Mouse (Mus musculus) adrenal gland, adult 8-10 months (tissue): Measurements from ENCODE around the gene Trove2. TPM values are rescaled to one million over a fixed set of nuclear protein-coding genes. Genes with fewer than 3 reads are reported as not detected.
"Not testable (repeated sequence)": the region's sequence is repeated elsewhere in the genome, so short reads cannot be mapped to it uniquely, and the experiment has no call there.

ENCODE experiments used
- DNase-seq: peaks from one replicate; pipeline ENCODE4 v3.0.0; 2022
- total RNA-seq, 4 experiments: library from RNA; stranded (reverse); gene quantifications; 2 replicates each; pipeline ENCODE4 v1.2.4; 2022

The Trove2 gene
- total RNA-seq, 4 experiments from 2014 or later: 14.6 to 25.7 (median 20.0) TPM

GRCm38 (mm10) chr1:143738811-143739210 lies 38.1 kb downstream of the Trove2 start:
- no peak for DNase-seq

DNA sequence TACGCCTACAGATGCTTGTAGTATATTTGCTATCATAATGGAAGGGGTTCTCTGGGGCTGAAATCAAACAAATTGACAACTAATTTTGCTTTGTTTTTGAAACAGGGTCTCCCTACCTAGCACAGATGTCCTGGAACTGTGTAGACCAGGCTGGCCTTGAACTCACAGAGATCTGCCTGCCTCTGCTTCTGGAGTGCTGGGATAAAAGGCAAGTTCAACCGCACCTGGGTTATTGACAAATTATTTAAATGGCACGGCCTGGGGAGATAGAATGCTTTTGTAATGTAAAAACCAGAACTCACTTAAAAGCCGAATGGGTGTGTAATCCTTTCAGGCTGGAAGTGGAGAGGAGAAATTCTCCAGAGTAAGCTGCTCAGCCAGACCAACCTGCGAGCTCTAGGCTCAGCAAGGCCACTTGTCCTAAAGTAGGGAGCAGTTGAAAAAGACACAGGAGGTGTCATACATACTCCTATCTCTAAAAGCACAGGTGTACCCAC lies 42.9 kb downstream of the Trove2 start:
- DNase-seq: no peak

DNA sequence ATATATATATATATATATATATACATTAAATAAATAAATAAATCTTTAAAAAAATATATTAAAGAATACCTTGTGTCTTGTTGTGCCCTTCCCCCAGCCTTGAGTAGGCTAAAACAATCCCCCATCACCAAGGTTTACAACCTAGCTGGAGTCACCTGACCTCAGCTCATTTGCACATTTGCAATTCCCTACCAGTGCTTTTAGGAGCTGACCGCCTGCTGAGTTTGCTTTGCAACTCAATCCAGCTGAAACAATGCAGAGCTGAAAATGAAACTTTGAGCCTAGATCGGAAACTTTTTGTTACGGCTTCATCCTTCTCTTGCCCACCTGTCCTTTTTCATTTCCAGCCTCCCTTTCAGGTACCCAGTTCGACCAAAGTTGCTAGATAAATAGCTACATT lies 45.2 kb downstream of the Trove2 start:
- no peak for DNase-seq

- no peak for DNase-seq
These were observed 46.0 kb downstream of the Trove2 start for GRCm38 (mm10) chr1:143730899-143731298.

GRCm38 (mm10) chr1:143727701-143728445 lies 49.0 kb downstream of the Trove2 start:
- no peak for DNase-seq

DNA sequence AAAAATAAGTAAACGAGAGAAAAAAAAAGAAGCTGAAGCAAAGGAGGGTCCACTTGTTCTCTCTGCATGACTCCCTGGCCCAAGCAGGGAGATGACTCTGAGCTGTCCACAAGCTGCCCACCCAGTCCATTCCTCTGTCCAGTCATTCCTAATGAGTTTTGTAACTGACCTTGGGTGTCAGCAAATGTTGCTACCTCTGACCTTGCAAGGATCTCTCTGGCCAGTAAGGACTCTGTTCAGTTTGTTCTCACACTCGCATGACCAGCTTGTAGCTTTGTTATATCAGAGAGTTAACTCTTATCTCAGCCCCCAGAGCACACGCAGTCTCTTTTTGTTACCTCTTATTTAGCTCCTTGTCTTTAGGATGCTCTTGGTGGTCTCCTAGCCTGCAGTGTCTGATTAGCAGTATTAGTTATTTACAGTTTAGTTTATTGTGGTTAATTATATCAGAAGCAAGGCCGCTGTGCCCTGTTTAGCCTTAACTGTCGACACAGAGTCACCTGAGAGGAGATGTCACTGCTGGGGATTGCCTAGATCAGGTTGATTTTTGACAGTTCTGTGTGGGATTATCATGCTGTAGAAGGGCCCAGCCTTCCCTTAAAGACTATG lies 52.3 kb downstream of the Trove2 start:
- peak; percentile 50 for DNase-seq

DNA sequence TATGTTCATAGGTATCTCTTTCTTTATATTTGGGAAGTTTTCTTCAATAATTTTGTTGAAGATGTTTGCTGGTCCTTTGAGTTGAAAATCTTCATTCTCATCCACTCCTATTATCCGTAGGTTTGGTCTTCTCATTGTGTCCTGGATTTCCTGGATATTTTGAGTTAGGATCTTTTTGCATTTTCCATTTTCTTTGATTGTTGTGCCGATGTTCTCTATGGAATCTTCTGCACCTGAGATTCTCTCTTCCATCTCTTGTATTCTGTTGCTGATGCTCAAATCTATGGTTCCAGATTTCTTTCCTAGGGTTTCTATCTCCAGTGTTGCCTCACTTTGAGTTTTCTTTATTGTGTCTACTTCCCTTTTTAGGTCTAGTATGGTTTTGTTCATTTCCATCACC lies 60.8 kb downstream of the Trove2 start, which contains the start of gene Glrx2:
Gene Glrx2, plus strand, starts transcription at position 301 of the 400 bp plus-strand sequence.
- not testable (repeated sequence) for DNase-seq

DNA sequence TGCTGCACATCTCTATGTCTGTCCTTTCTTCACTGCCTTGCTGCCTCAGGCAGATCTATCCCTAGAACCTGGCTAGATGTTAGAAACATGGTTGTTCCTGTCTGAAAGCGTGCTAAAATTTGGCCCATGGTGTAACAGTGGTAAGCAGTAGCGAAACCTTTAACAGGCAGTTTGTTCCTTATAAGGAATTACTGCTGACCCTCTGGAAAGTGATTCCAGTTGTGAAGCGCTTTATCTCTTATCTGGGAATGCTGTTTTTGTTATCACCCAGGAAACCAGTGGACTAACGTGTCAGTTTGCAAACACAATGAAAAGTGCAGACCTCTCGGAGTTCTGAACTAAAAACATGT lies 66.3 kb downstream of the Trove2 start:
- DNase-seq: no peak

DNA sequence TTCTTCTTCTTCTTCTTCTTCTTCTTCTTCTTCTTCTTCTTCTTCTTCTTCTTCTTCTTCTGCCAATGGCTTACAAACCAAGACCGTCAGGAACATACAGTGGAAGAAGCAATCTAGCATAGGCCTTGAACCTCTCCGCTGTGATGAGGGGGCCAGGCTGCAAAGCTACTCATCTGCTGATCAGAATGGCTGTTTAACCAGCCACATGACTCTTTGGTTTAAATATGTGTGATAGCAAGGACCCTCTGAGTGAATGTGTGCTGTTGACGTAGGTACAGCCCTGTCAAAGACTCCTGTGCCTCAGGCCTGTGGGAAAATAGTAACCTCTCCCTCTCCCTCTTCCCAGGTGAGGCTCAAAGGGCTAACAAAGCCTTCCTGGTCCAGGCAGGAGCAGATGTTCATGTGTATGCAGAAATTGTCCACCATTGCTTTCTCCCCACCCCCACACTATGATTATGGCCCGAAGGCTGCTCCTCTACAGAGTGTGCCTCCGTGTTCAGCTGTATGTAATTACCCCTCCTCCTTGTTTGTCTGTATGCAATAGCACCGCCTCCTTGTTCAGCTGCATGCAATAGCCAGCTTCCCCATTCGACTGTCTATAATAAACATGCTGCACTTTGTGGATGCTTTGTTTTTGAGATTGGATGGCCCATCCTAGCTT lies 66.8 kb downstream of the Trove2 start:
- DNase-seq: no peak

DNA sequence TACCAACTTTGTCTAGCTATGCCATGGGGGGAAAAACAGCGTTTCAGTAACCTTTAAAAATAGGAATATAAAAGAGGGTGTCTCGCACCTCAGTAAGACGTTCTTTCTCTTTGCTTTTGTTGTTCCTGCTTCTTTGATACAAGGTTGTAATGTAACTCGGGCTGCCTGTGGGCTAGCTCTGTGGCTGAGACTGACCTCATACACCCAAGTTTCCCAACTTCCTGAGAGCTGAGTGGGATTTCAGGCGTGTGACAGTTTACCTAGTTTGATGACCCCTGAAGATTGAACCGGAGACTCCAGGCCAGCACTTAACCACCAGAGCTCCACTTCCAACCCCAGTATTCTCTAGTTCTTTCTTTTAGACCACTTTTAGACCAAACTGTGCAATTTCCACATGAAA lies 68.5 kb downstream of the Trove2 start:
- no peak for DNase-seq

DNA sequence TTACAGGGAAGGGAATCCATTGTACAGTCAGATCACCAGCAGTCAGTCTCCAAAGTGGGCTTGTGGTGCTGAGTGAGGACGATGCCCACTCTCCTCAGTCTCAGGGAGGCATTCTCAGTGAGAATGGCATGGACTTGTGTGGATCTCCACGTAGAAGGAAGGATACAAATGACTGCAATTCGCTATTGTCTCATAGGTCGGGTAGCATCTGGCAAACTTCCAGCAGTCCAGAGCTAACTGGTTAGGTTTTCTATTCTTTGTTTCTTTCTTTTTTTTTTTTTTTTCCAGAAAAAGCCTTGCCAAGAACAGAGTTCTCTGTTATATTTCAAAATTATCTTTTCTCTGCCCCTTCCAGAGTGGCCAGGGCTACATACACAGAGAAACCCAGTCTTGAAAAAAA lies 69.9 kb downstream of the Trove2 start:
- no peak for DNase-seq

- DNase-seq: peak; percentile 86
These were observed 74.1 kb downstream of the Trove2 start, which contains the start of gene Cdc73 for GRCm38 (mm10) chr1:143702741-143703262. TSS of gene Cdc73 (minus strand) at chr1:143702893.

DNA sequence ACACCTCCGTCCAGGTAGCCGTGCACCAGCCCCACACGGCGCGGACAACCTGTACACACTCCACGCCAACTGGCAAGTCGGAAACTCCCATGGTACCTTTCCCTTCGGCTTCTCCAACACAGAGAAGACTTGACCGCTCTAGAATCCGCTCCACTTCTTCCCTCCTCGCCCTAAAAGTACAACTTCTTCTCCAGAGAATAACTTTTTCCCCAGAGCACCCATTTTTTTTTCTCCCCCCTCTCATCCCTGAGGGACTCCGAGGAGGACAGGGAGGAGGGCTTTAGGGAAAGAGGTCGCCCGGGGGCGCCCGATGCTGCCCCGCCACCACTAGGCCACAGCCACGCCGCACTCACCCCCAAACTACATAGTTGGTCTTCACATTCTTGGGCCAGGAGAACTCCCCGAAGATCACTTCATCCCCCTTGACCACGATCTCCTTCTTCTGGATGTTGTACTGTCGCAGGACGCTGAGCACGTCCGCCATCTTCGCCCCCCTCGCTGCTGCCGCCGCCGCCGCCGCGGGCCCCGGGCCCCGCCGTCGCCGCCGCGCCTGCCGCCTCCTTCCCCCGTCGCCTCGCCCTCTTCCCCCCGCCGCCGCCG lies 74.6 kb downstream of the Trove2 start:
- peak; percentile 30 for DNase-seq

DNA sequence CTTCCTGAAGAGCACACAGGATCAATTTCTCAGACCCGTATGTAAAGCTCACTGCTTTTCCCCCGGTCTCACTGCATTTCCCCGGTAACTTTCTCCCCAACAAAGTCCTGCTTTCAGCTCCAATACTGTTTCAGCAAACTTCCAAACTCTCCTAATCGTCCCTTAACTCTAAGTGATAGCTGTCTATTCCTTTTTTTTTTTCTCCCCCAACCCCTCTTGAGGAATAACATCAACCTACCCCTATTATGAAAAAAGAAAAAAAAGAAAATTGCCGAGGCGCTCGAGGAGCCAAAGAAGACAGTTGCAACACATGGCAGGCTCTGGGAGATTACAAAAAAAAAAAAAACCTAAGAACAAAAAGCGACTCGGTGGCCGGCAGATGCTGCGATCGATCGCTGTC lies 75.1 kb downstream of the Trove2 start:
- no peak for DNase-seq

Other genes with a start within 250 kb of the Trove2 start
- gene B3galt2, start 136.4 kb downstream of the Trove2 start, total RNA-seq: 10 to 100 TPM in 1 of 4 experiments, 1 to 10 TPM in 3; 5.3 to 10.2 (median 7.0) TPM
- gene Cdc73, start 74.2 kb downstream of the Trove2 start, total RNA-seq: 100 to 1,000 TPM in 3 of 4 experiments, 10 to 100 TPM in 1; 90.9 to 134 (median 122) TPM
- gene Glrx2, start 60.7 kb downstream of the Trove2 start, total RNA-seq: 100 to 1,000 TPM in 2 of 4 experiments, 10 to 100 TPM in 2; 81.6 to 107 (median 95.7) TPM
- gene Uchl5, start 204 bp upstream of the Trove2 start, total RNA-seq: 10 to 100 TPM; 22.5 to 25.9 (median 24.3) TPM
- 100 to 1,000 TPM; 180 to 417 (median 331) TPM for gene Rgs2, start 227.1 kb upstream of the Trove2 start, total RNA-seq